Mouse (Mus musculus) cortical plate, adult 2 months (tissue): Measurements from ENCODE around the gene Gm49325.
"Not testable (repeated sequence)": the region's sequence is repeated elsewhere in the genome, so short reads cannot be mapped to it uniquely, and the experiment has no call there.

Source experiments
- CTCF ChIP-seq: fragments of 200-500 bp; IDR thresholded peaks from 2 replicates; pipeline ENCODE4 v1.5.1; 2011; ENCODE audit warnings: mild to moderate bottlenecking, control low read depth, low read length; ENCODE audit not compliant: insufficient read depth; ENCODE audit errors: extremely low read depth
- POLR2A ChIP-seq: fragments of 200-500 bp; IDR thresholded peaks from 2 replicates; pipeline ENCODE4 v1.6.1; 2011; ENCODE audit warnings: mild to moderate bottlenecking, low read length, control low read depth; ENCODE audit not compliant: insufficient read depth; ENCODE audit errors: extremely low read depth

DNA sequence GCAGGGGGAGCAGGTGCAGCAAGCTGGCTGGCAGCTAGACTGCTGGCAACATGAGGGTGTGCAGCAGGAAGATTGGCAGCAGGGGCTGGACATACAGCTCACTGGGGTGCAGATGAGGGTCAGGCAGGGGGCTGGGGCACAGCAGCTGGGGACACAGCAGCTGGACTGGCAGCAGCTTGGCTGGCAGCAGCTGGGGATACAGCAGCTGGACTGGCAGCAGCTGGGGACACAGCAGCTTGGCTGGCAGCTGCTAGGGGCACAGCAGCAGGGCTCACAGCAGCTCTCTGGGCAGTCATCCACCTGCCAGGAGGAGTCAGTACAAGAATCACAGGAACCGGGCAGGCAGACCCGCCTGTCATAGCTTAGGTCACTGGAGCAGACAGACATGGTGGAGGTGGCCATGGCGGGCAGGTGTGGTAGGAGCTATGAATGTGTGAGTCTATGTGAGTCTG lies 84.4 kb downstream of the Gm49325 start, which contains the start of gene Gm19402:
- TF ChIP-seq CTCF, POLR2A: not testable (repeated sequence)
